Mouse (Mus musculus): ENCODE measurements at regions not wholly inside any gene's neighbourhood (a gene's known extent, or its start where the extent isn't known, plus 50 kb on each side); places are given as distances from the start of the nearest gene placed in this dataset.

GRCm38 (mm10) chr1:77140906-77141305 lies 374.0 kb downstream of the Epha4 start:
- DNase-seq (ENCODE audit: low spot score in 2 of 2), result peak; percentile 61 to 64

DNA sequence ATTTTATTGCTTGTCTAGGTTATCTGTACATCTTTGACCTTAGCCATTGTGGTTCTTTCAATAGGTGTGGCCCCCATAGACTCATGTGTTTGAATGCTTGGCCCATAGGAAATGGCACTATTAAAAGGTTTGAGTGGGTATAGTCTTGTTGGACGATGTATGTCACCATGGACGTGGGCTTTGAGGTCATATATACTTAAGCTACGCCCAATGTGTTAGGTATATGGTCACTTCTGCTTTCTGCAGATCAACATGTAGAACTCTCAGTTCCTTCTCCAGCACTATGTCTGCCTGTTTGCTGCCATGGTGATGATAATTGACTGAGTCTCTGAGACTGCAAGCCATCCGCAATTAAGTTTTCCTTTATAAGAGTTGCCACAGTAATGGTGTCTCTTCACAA lies 366.8 kb downstream of the Epha4 start:
- no peak for DNase-seq (ENCODE audit: low spot score in 2 of 2)

DNA sequence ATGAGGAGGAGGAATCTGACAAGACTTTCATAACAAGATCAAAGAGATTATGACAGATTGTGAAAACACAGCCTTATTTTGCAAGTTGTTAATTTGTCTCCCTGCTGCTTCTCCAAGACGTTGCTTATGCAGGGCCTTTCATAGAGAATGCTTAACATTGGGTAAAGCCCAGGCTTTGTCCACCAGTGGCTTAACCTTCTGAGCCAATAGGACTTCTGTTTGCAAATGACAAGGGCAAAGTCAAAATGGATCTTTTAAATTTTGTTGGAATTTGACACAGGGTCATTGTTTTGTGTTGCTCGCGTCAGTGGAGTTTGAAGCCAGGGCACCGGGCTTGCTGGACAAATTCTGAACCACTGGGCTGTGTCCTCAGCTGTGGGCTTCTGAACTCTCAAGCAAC lies 346.6 kb downstream of the Epha4 start:
- DNase-seq (ENCODE audit: low spot score in 2 of 2), result no peak

DNA sequence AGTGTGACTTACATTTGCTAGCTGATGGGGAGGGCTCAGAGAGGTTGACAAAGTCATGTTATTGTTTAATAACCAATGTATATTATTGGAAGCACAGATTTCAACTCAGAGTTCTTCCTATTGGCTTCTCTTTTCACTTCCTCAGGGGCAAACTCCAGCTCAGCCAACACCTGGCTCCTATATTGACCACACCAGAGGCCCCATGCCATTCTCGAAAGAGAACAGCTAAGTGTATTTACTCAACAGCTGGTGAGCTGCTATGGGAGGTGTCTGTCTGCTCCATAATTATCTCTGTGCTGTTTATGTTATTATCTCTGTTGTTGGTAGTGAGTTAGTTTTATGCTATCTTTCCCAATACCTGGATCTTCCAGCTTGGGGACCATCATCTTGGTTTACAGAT lies 342.4 kb downstream of the Epha4 start:
- DNase-seq (ENCODE audit: low spot score in 2 of 2), result no peak

DNA sequence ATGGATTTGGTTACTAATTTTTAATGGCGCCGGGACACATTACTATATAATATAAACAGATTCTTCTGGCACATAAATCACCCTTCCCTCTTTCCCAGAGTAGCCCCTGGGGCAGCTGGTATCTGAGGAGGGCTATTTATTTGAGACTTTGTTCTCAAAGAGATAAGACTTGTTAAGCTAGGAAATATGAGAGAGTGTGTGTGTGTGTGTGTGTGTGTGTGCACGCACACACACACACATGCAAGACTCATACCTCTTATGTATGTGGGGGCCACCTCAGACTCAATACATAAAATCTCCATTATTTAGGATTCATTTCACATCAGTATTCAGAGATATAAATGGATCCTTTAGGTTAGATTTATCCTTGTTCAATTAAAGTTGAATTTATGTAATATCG lies 340.1 kb downstream of the Epha4 start:
- DNase-seq (ENCODE audit: low spot score in 2 of 2), result no peak

GRCm38 (mm10) chr1:77175214-77175613 lies 339.7 kb downstream of the Epha4 start:
- DNase-seq (ENCODE audit: low spot score in 2 of 2), result no peak

DNA sequence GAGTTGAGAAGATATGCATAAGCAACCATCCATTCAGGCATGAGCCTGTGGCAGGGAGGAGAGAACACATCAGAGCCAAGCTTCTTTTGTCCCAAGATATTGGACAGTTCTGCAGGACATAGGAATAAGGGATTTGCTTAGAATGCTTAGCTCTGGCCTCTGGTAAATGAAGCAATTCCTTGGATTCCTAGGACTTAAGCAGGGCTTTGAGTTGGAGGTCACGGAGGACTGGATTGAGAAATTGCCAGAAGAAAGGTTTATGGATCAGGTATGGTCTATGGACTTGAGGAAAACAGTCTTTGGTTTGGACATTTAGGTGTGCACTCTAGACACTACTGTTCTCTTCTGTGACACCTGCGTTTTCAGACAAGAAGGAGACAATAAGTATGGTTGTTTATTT lies 338.4 kb downstream of the Epha4 start:
- no peak for DNase-seq (ENCODE audit: low spot score in 2 of 2)

- DNase-seq (ENCODE audit: low spot score in 2 of 2), result no peak
Observed at GRCm38 (mm10) chr1:77183965-77184364, 330.9 kb downstream of the Epha4 start.

GRCm38 (mm10) chr1:77190141-77190540 lies 324.7 kb downstream of the Epha4 start:
- DNase-seq (ENCODE audit: low spot score in 2 of 2), result no peak

- DNase-seq (ENCODE audit: low spot score in 2 of 2), result peak; percentile 25 to 56
Observed at GRCm38 (mm10) chr1:77201321-77201917, 313.5 kb downstream of the Epha4 start.

- DNase-seq (ENCODE audit: low spot score in 2 of 2), result peak; percentile 67 to 74
Observed at GRCm38 (mm10) chr1:77202948-77203347, 311.9 kb downstream of the Epha4 start.

- no peak for DNase-seq (ENCODE audit: low spot score in 2 of 2)
Observed at GRCm38 (mm10) chr1:77206535-77206934, 308.4 kb downstream of the Epha4 start.

DNA sequence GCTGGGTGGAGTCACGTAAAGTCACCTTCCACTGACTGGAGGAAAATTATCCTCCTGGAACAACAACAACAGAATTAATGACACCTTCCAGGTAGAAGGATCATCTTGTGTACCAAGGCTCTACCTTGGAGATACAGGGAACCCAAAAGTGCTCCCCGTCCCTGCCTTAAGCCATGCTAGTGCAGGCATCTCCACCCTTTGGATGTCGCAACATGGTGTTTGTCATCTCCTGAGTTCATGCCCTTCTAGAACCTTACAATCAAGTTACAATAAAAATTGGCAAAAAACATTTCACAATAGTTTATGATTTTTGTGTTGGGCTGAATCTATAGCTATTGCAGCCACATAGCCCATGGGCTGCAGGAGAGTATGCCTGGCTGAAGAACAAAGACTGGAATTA lies 305.5 kb downstream of the Epha4 start:
- DNase-seq (ENCODE audit: low spot score in 2 of 2), result no peak

DNA sequence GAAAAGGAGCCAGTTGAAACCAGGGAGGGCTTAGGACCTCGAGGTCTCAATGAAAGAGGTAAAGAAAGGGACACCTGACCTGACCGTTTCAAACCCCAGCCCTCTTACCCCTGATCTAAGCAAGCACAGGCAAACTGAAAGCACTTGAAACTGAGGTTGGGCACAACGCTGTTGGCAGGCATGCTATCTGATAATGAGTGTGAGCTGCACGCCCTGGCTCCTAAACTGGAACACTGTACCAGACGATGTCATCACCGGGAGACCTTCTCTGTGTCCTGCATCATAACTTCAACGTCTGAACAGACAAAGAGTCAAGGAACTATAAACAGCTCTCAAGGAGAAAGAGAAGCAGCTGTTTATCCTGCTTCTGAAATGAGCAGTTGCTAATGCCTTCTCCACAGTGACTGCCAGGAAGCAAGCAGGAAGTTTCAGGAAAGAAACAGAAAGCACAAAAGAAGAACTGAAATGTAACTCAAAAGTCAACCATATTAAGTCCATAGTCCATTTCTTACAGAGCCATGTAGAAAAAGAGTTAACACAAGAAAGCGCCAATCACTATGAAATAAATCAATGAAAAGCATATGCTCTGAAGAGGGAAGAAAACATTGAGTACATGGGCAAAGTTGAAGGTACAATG lies 301.3 kb downstream of the Epha4 start:
- DNase-seq (ENCODE audit: low spot score in 2 of 2), result peak in 1 of 2 experiments; percentile 24

DNA sequence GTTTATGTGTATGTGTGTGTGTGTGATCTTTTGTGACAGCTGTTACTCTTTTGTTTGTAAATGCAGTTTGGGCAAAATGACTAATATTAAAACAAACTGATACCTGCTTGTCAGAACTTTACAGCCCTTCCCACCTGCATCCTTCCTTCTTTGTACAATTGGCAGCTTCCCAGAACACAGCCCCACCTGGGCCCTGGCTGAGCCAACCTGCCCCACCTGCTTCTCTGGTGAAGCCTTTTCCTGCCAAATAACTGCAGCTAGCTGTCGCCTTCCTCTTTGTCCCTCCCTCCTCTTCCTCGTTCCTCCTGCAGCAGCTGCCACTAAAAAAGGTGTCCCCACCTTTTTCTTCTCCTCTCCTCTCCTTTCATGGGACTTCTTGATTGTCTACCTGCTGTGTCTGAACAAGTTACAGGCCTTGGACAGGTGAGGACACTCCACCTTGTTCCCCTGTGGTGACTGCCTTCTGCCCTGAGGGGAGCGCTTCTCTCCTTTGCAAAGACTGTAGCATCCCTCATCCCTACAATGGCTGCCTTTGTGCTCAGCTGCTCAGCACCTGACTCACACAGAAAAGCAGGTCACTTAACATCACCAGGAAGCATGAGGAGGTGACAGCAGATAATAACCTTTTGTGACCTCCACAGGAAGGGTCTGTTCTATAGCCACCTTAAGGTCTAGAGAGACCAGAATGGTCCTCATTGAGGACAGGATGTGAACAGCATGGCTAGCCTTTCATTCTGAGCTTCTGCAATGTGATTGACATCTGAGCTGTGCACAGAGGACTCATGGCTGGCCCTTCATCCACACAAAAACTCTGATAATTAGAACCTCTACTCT lies 295.2 kb downstream of the Epha4 start:
- no peak for DNase-seq (ENCODE audit: low spot score in 2 of 2)

GRCm38 (mm10) chr1:77220322-77220590 lies 294.6 kb downstream of the Epha4 start:
- no peak for DNase-seq (ENCODE audit: low spot score in 2 of 2)

DNA sequence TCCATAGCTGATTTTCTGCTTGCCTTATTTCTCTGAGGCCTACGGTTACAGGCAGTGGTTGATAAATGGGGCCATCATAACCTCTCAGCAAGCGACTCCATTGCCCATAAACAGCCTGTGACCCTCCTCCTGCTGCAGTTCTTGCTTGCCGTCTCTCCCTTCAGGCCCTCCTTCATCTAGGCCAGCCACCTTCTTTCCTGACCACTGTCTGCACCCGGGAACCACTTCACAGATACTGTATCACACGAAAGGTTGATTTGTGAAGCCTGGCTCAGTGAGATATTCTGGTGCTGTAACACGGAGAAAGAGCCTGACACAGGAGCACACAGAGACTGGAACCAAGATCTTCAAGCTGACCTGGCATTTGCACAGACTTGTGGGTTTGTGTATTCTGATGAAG lies 294.1 kb downstream of the Epha4 start:
- DNase-seq (ENCODE audit: low spot score in 2 of 2), result no peak

GRCm38 (mm10) chr1:77221900-77222299 lies 293.0 kb downstream of the Epha4 start:
- no peak for DNase-seq (ENCODE audit: low spot score in 2 of 2)

- no peak for DNase-seq (ENCODE audit: low spot score in 2 of 2)
Observed at GRCm38 (mm10) chr1:77226546-77226945, 288.3 kb downstream of the Epha4 start.

DNA sequence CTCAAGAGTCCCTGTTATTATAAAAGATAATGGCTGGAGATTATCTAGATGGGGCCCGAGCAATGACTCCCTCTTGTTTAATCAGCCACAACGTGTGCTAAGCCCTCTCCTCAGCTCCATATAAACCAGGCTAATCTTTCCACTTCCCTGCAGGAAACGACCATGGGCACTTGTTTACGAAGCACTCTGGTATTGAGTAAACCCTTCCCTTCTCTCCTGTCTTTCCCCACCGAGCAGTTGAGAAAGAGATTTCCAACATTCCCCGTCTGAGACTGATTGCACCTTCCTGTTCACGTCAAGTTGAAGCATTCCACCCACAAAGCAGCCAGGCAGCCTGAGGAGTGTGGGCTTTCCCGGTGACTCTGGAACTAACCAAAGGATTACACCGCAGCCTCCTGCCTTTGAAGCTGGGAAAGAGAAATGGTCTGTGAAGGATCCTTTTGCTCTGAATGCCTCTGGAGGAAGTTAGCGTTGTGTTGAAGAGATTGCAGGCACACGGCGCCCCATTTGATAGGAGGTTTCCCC lies 287.8 kb downstream of the Epha4 start:
- no peak for DNase-seq (ENCODE audit: low spot score in 2 of 2)

DNA sequence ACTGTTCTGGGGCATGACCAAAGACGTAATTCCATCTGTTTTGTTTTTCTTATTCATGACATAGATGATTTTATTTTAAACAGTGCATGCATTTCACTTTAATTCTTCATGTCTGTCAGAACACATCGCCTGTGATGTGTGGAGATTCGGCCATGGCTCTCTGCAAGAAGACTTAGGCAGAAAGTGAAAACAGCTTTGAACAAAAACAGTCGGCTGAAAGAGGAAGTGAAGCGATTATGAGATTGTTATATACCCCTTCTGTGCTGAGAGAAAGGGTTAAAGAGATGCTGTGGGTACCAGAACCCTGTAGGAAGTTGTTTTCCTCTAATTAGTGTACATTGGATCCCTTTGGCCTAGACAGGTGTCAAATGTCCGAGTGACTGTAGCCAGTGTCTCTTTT lies 287.1 kb downstream of the Epha4 start:
- no peak for DNase-seq (ENCODE audit: low spot score in 2 of 2)

DNA sequence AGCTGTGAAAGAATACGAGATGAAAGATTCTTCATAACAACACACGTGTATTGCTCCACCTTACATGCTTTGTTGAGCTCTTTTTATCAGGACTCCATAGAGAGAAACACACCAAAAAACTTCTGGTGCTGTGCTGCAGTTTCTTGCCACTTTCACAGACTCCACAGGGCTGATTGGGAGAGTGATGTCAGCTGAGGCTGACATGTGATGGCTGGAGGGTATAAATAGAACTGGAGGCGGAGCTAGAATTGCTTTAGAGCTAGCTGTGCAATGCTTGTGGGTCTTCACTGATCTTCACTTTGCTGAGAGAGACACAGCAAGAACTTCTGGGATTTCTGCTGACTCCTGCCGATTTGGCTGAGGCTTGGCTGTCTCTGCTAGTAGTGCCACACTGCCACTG lies 285.3 kb downstream of the Epha4 start:
- DNase-seq (ENCODE audit: low spot score in 2 of 2), result no peak

- peak; percentile 59 to 69 for DNase-seq (ENCODE audit: low spot score in 2 of 2)
Observed at GRCm38 (mm10) chr1:77233010-77233409, 281.9 kb downstream of the Epha4 start.

Data from heart, adult 9 months (tissue).